Mouse (Mus musculus) gastrocnemius, postnatal 25 days (tissue): ENCODE results near the gene Tmem251. TPM values are rescaled to one million over a fixed set of nuclear protein-coding genes. Genes with fewer than 3 reads are reported as not detected.

ENCODE experiments used
- DNase-seq: peaks from one replicate; pipeline ENCODE4 v3.0.0; 2022
- total RNA-seq, 2 experiments: library from RNA; stranded (reverse); gene quantifications; 1 replicate in 1 of 2; 2 replicates in 1 of 2; pipeline ENCODE4 v1.2.3; 2021

Gene Tmem251
- total RNA-seq, 2 experiments from 2014 or later = 1.8 to 2.9 TPM

GRCm38 (mm10) chr12:102756304-102756703 is 12.7 kb downstream of the Tmem251 start:
- no peak for DNase-seq

GRCm38 (mm10) chr12:102757055-102757688 is 13.6 kb downstream of the Tmem251 start:
- DNase-seq = no peak

GRCm38 (mm10) chr12:102757689-102758402 is 14.3 kb downstream of the Tmem251 start, which contains the start of the genes Gm28051, Gon7 and Ubr7:
TSS of gene Gm28051 (minus strand) at chr12:102757765.
TSS of gene Gon7 (minus strand) at chr12:102757803.
TSS of gene Ubr7 (plus strand) at chr12:102757967.
- peak; percentile 96 for DNase-seq

GRCm38 (mm10) chr12:102758403-102758756 is 14.8 kb downstream of the Tmem251 start, which contains the start of gene Gm20604:
TSS of gene Gm20604 (minus strand) at chr12:102758672.
- DNase-seq = no peak

GRCm38 (mm10) chr12:102758936-102759335 is 15.4 kb downstream of the Tmem251 start:
- DNase-seq = no peak

GRCm38 (mm10) chr12:102761668-102762067 is 18.1 kb downstream of the Tmem251 start:
- DNase-seq = no peak

GRCm38 (mm10) chr12:102763696-102764095 is 20.1 kb downstream of the Tmem251 start:
- no peak for DNase-seq

- DNase-seq = no peak
Observed at GRCm38 (mm10) chr12:102769000-102769399, 25.4 kb downstream of the Tmem251 start.

GRCm38 (mm10) chr12:102771601-102772000 is 28.0 kb downstream of the Tmem251 start:
- no peak for DNase-seq

GRCm38 (mm10) chr12:102772676-102773075 is 29.1 kb downstream of the Tmem251 start:
- no peak for DNase-seq

- DNase-seq = no peak
Observed at GRCm38 (mm10) chr12:102776035-102776434, 32.5 kb downstream of the Tmem251 start.

GRCm38 (mm10) chr12:102778151-102778550 is 34.6 kb downstream of the Tmem251 start:
- no peak for DNase-seq

- DNase-seq = no peak
Observed at GRCm38 (mm10) chr12:102779452-102779851, 35.9 kb downstream of the Tmem251 start.

GRCm38 (mm10) chr12:102782841-102783240 is 39.3 kb downstream of the Tmem251 start:
- DNase-seq = no peak

GRCm38 (mm10) chr12:102784899-102785592 is 41.5 kb downstream of the Tmem251 start:
- no peak for DNase-seq

- DNase-seq = no peak
Observed at GRCm38 (mm10) chr12:102785593-102785985, 42.0 kb downstream of the Tmem251 start.

GRCm38 (mm10) chr12:102787927-102788326 is 44.4 kb downstream of the Tmem251 start:
- no peak for DNase-seq

Other genes with a start within 250 kb of the Tmem251 start
- gene Chga, start 188.8 kb upstream of the Tmem251 start, total RNA-seq = not detected
- 1 to 10 TPM; 5.2 to 6.5 TPM for gene Itpk1, start 38.8 kb upstream of the Tmem251 start, total RNA-seq
- gene Moap1, start 101 bp upstream of the Tmem251 start, total RNA-seq = 1 to 10 TPM; 3.7 to 4.6 TPM
- gene Gm28051, start 14.0 kb downstream of the Tmem251 start, total RNA-seq = not detected
- gene Gon7, start 14.0 kb downstream of the Tmem251 start, total RNA-seq = 10 to 100 TPM in 1 of 2 experiments, 1 to 10 TPM in 1; 6.5 to 10.1 TPM
- gene Ubr7, start 14.2 kb downstream of the Tmem251 start, total RNA-seq = 10 to 100 TPM; 12.8 to 13.1 TPM
- gene Gm20604, start 14.9 kb downstream of the Tmem251 start, total RNA-seq = 1 to 10 TPM; 2.6 to 3.3 TPM
- gene Btbd7, start 134.7 kb downstream of the Tmem251 start, total RNA-seq = 10 to 100 TPM; 14.8 to 15.5 TPM
- gene Cox8c, start 155.6 kb downstream of the Tmem251 start, total RNA-seq = not detected
- under 1 TPM; 0.13 to 0.20 TPM for gene Unc79, start 205.1 kb downstream of the Tmem251 start, total RNA-seq